Mouse (Mus musculus): ENCODE measurements at regions not wholly inside any gene's neighbourhood (a gene's known extent, or its start where the extent isn't known, plus 50 kb on each side); places are given as distances from the start of the nearest gene placed in this dataset.
A peak's percentile ranks its signal among the peaks of the same experiment; 100 is the strongest.

DNA sequence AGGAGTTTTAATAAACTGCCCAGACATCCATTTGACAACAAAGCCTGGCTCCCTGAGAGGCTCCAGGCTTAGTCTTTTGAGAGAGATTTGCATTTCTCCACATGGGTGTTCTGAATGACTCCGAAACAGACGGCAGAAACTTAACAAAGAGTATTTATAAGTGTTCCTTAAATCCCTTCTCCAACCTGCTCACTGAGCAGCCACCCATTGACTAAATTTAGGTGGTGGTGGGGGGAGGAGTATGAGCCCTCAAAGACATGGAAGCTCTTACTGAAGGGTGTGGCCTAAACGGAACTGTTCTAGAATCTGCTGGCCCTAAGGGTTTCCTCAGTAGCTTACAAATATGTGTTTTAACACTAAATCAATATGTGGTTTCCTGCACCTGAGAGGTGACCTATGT lies 158.5 kb downstream of the Dyrk2 start:
- DNase-seq (ENCODE audit: low spot score) = no peak

DNA sequence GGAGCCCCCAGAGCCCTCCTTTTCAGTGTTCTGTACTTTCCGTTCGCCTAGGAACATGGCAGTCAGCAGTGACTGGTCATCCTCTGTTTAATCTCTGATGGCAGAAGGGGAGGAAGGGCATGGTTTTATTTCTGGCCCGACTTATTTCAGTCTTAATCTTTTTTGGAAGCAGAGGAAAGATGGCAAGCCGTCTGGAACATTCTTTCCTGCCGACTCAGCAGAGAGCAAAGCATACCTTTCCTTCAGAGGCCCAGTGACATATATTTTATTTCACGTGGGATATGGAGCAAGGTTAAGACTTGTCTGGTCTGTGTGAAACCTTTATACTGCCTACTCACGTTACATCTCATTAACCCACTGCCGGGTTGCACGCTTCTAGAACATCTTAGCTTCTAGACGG lies 158.1 kb downstream of the Dyrk2 start:
- no peak for DNase-seq (ENCODE audit: low spot score)

DNA sequence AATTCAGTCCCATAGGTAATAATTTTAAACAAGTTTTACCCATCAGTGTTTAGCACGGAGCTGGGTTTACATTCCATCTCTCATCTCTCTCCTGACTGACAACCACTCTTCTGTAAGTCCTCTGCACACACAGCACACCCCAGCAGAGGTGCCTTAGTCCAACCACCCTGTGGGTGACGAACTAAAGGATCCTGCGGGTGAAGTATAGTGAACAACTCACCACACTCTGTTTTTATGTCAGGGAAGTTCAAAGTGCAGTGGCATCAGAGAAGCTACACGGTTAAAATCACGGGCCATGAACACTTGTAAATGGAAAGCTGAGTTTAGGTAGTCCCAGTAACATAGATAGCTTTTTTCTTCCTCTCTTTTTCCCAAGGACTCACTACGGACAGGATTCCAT lies 157.1 kb downstream of the Dyrk2 start:
- DNase-seq (ENCODE audit: low spot score) = peak; percentile 79

DNA sequence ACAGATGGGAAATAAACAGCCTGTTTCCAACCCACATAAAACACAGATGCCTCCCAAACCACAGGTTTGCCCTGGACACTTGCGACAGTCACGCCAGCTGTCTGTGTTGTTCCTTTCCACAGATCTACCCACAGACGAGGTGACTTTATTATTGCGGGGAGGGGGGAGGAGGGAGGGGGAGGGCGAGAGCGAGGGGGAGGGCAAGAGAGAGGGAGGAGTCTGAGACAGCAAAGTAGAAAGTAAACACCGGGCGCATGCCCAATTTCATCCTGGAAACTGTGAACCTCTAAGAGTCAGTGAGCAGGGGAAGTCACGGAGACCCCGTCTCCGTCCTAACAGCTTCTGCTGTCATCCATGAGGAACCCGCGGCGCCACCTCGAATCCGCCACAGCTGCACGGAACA lies 155.8 kb downstream of the Dyrk2 start:
- peak; percentile 69 for DNase-seq (ENCODE audit: low spot score)

DNA sequence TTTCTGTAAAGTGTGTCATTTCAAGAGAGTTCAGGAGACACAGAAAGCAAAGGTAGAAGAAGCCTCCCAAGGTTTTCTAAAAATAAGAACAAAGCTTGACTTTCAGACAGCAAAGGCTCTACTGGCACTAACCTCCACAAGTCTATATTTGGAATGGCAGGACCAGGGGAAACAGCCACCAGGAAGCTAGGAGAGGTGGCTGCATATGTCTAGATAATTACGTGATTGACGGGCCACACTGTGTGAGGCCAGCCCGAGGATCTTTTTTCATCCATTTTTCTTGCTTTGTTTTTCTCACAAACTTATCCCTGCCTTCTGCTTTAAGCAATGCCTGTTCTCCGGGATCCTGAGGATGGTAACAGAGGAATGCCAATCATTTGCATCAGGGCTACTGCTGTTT lies 155.4 kb downstream of the Dyrk2 start:
- no peak for DNase-seq (ENCODE audit: low spot score)

DNA sequence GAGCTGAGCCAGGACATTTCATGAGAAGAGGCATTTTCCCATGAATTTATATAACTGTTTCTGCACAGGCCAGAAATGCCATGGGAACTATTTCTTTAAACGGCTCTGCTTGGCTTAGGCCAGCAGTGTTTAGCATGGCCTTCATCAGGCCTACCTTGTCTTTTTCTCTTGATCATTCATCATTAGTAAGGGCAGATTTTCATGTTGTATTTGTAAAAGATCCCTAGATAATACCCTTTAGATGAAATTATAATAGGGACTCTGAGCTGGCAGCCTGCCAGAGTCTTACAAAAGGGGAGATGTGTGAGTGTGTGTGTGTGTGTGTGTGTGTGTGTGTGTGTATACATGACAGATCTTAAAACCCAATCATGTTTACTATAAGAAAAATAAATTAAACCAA lies 149.4 kb downstream of the Dyrk2 start:
- DNase-seq (ENCODE audit: low spot score) = no peak

DNA sequence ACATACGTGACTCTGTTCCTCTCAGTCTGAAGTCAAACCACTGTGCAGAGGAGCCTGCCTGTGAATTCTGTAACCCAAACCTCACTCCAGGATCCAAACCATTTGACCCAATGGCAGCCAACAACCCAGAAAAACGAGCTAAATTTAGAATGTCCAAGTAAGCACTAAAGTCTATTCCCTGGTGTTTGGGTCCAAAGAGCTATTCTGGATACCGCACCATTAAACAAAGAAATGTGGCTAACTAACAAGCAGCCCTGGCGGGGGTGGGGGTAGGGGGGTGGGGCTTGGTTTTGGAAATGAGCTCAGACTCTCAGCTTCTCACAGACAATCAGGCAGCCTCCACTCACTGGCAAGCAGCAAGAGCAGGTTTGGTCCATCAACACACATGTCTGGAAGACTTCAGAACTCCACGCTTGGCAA lies 147.9 kb downstream of the Dyrk2 start:
- no peak for DNase-seq (ENCODE audit: low spot score)

DNA sequence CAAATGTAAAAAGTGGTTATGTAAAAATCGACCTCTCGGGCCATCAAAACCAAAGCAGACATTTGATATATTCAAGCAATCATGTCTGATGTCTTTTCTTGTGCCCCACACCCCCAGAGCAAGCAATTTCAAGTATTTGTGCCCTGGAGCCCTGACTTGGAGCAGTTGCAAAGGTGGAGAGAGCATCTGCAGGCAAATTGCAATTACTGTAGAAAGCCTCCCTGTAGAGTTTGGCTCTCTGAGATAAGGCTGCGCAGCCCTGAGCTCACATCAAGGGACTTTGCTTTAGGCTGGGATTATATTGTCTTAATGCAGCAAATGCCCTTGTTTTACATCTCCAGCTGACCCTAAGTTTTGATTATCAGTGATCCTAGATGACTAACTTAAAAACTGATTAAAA lies 147.3 kb downstream of the Dyrk2 start:
- DNase-seq (ENCODE audit: low spot score) = no peak

DNA sequence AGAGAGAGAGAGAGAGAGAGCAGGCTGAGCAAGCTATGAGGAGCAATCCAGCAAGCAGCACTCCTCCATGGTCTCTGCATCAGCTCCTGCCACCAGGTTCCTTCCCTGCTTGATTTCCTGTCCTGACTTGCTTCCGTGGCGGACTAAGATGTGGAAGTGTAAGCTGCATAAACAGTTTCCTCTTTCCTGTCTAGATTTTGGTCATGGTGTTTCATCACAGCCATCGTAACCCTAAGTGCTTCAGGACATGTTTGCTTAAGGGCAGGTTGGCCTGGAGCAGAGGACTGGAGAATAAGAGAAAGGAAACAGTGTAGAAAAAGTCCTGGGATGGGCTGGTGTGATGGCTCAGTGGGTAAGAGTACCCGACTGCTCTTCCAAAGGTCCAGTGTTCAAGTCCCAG lies 133.9 kb downstream of the Dyrk2 start:
- no peak for DNase-seq (ENCODE audit: low spot score)

DNA sequence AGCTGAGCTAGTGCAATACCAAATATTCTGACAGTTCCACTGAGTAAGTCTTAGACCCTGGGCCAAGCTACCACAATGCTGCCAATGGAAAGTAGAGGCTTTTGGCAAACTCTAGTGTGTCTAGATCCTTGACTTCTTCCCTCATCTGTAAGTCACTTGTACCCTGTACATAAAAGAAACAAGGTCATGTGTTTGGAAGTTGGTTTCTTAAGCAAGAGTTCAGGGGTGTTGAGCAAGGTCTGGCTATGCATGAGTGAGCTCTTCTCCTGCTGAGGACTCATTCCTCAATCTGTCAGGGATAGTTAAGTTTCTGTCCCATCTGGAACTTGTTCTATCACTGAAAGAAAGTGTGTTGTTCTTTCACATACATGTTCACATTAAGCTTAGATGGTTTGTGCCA lies 132.9 kb downstream of the Dyrk2 start:
- no peak for DNase-seq (ENCODE audit: low spot score)

DNA sequence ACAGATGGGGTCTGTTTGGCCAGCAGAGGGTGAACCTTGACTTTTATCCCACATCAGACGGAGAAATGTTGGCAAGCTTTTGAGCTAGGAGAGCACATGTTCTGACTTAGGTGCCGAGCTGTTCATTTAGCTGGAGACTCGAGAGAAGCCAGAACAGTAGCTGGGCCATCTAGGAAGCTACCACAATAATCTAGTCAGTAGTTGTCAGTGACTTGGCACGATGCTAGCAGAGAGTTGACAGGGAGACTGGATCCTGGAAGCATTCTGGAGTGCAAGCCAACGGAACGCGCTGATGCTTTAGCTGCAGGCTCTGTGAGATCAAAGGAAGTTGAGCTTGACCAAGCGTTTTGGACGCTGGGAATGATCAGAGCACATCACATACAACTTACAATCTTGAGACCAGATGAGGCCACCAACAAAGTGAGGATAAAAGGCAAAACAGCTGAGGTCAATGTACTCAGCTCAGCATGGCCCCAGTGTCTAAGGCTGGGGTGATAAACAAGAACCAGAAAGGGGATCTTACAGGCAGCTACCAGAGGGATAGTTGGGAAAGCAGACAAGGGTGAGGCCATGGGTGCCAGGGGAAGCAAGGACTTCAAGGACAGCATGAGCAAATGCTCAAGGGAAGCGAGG lies 130.0 kb downstream of the Dyrk2 start:
- no peak for DNase-seq (ENCODE audit: low spot score)

DNA sequence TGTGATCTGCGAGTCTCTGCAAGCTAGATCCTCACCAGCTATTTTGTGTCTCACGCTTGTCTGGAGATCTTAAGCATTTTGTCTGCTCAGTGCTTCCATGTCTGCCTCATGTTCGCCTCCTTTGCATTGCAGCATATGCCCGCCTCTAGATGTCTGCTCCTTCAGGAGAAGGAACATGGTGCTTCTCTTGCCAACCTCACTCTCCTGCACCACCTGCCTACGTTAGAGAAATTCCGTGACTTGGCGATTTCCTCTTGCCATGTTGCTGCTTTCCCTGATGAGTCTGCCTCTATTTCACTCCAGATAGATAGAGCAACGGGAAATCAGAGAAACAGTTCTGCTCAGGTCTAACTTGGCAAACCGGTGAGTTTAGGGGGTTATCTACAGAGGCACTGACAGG lies 126.2 kb downstream of the Dyrk2 start:
- no peak for DNase-seq (ENCODE audit: low spot score)

DNA sequence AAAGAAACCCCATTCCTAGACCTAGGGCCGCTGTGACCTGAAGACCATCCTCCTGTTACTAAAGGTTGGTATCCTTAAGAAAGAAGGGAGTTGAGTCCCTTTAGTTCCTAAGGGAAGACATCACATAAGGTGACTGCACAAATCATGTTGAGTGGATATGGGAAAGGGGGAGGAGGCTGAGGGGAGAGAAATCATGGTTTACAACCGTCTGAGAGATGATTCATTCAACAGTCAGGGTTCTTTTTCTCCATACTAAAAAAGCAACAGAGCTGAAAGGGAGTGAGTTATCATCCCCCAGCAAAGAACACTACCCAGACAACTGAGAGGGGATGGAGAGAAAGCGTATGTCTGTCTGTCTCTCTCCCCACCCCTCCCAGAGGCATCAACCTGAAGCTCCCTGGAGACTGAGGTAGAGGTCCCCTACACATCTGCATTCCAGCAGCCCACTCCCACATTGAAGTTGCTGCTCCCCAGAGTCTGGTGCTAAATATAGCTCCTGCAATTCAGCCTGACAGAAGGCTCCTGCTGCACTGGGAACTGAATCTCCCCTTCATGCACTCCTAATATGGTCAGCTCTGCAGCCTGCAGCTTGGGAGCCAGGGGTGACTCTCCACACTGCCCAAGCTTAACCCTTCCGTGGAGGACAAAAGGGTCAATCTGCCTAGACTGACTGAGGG lies 123.2 kb downstream of the Dyrk2 start:
- no peak for DNase-seq (ENCODE audit: low spot score)

DNA sequence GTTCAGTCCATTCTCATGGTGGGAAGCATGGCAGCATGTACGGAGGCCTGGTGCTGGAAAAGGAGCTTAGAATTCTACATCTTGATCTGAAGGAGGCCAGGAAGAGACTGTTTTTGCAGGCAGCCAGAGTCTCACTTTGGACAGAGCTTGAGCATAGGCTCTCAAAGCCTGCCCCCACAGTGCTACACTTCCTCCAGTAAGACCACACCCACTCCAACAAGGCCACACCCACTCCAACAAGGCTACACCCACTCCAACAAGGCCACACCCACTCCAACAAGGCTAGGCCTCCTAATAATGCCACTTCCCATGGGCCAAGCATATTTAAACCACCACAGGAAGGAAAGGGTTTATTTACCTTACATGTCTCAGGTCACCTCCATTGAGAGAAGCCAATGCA lies 121.0 kb downstream of the Dyrk2 start:
- DNase-seq (ENCODE audit: low spot score) = no peak

DNA sequence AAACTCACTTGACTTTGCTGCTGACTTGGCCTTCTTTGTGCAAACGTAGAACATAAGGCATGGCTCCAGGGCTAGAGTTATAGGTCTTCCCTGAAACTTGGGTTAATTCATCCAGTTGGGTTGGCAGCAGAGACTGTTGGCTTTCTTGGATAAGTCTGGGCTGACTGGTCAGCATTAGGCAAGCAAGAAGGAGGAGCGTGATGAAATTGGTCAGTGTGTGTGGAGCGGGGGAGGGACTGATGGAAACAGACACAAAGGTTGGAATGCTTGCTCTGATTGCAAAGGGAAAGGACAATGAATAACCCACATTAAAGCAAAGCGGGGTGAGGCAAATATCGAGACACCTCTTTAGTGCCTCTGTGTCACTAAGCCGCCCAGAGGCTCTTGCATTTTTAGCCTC lies 120.3 kb downstream of the Dyrk2 start:
- DNase-seq (ENCODE audit: low spot score) = no peak

DNA sequence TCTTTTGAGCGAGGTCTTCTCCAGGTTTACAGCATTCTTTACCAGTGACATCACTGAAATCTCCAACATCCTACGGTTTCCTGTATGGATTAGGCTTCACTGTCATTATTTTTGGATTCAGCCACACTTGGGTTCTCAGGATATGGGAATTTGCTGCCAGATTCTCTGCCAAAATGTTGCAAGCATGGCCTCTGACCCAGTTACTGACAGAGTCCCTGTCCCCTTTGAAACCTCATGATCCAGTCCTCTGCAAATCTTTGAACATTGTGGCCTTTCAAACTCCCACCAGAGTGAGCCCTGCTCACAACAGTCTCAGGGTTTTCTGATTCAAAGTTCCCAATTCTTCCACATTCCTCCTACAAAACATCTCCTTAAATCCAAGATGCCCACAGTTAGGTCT lies 118.9 kb downstream of the Dyrk2 start:
- DNase-seq (ENCODE audit: low spot score) = no peak

DNA sequence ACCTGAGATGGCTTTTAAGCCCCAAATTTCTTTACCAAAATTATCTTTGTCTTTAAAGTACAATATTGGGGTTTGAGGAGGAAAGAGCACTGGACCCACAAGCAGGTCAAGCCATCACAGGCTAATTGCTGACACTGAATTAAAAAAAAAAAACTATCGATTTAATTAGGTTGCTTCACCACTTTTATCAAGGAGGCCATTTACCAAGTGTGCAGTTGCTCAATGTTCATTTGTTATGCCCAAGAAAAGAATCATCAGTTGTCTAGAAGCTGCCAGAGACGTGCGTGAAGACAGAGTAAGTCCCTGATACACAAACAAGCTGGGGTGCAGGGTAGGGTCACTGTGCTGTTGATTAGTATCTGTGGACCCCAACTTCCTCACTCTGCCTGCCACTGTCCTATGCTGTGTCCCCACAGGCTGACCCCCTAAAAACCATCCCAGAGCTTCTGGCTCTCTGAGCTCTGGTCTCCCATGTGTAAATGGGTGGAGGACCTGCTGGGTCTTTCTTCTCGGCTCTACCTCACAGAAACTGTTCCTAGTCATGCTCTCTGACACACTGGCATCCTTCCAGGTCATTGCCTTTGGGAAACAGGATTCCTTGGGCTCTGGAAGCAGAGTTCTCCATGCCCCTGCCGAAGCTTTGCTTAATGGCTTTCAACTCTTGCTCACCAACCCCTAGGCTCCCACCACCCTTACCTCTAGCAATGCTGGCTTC lies 116.8 kb downstream of the Dyrk2 start:
- DNase-seq (ENCODE audit: low spot score) = no peak

DNA sequence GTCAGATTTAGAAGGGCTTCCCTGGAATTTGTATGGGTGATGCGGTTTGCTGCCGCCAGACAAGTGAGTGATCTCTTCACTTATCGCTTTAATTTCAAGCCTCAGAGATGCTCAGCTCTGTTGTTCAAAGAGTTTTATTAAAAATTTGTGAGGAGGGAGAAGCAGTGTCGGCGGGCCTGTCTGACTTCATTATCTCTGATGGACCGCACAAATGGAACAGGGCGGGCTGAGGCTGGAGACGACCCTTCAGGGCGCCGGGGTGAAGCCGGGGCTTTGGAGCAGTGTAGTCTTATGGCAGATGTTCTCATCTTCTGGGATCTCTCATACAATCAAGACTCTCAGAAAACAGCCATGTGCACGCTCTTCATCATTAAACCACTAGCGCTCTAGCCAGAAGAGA lies 115.2 kb downstream of the Dyrk2 start:
- DNase-seq (ENCODE audit: low spot score) = no peak

DNA sequence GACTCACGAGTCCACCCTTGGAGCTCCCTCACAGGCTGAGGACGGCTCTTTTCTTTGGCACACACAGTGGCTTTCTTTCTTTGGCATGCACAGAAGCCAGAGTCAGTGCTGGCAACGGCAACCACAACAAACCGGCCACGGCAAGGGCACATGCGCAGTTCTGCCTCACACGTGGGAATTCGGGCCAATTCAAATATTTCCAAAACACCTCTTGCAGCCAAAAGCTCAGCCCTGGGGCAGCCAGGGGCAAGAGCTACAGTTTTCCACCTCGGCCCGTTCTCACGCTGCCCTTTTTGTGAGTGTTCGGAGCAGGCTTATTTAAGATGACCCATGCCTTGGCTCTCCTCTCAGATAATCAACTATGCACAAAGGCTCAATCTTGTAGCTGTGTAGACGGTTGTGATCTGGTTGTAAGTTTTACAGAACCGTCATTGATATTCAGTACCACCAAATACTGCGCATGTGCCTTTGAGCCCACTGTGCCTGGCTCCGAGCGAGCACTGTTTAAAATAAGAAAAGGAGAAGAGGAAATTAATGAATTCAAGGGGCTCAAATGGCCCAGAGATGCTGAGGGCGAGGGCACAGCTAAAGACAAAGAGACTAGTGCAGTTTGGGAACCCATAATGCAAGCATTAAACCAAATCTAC lies 111.1 kb downstream of the Dyrk2 start:
- peak; percentile 32 for DNase-seq (ENCODE audit: low spot score)

DNA sequence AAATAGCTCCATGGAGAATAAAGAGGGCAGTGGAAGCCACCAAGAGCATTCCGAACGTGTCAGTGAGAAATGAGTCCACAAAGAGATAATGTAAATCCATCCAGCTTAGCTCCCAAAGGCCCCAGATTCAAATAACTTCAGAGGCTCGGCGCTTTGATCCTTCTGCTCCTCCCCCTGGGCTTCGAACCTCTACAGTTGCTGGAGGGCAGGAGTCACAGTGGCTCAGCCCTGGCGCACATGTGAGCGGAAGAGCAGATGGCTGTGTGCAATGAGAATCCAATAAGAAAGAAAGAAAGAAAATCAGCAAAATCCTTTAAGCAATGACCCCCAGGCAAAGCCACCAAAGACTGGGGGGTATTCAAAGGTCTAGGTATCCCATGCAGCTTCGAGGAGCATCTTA lies 109.6 kb downstream of the Dyrk2 start:
- DNase-seq (ENCODE audit: low spot score) = no peak

DNA sequence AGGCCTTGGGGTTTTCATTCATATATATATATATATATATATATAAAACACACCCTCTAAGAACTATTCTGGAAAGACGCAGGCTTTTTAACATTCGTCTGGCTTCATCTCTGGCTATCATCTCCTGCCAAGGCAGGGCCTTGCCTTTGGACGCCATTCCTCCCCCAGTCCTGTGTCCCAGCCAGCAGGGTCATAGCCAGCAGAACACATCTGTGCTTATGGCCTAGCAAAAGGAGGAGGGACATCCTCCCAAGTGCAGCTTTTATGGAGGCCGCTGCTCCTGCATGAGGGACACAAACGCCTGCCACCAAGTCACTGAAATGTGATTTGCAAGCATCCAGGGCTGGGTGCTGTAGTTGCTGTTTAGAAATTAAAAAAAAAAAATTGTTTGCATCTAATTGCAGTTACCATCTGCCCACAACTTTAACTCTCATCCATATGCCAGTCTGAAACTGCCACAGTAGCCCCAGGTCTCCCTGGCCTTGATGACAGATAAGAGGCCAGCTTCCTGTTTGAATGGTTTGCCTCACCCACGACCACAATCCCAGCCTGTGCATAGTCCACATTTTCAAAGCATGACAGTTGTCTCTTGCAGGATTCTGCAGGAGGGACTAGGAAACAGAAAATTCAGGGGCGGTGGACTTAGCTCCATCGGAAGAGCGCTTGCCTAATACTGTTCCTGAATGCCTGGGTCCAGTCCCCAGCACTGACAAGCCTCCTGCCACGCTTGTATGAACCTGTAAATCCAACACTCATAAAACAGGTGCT lies 108.7 kb downstream of the Dyrk2 start:
- no peak for DNase-seq (ENCODE audit: low spot score)

DNA sequence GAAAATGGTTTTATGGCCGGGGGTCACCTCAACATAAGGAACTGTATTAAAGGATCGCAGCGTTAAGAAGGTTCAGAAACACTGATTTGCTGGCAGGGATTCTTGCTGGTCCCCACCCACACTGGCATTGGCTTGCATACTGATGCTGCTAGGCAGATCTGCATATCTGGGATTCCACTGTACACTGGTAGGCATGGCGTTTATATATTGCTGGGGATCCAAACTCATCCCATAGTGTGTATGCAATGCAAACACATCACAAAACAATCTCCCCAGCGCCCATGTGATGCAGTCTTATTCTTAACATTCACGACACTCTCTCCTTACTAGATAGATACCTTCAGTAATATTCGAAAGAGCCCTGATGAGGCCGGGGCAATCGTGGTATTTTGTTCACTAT lies 105.0 kb downstream of the Dyrk2 start:
- no peak for DNase-seq (ENCODE audit: low spot score)
